Mouse (Mus musculus) retina, embryonic 14.5 days (tissue): ENCODE results near the gene Madd.

Source experiments
- DNase-seq: peaks from one replicate; pipeline ENCODE4 v3.0.0-alpha.2; 2015; ENCODE audit warnings: low spot score

Gene Madd

DNA sequence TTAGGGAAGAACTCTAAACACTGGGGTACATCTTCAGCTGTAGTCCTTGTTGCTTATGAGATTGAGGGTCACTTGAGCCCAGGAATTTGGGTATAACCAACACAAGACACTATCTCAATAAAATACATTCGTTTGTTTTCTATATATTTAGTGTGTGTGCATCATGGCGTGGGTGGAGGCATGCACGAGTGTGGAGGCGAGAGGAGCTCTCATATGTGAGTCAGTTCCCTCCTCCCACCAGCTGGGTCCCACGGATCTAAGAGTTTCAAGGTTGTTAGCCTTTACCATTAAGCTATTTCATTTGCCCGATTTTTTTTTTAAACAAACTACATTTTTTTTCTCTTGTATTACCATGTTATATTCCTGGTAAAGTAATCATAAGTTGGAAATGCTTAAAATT lies 92.8 kb downstream of the Madd start:
- DNase-seq: no peak

DNA sequence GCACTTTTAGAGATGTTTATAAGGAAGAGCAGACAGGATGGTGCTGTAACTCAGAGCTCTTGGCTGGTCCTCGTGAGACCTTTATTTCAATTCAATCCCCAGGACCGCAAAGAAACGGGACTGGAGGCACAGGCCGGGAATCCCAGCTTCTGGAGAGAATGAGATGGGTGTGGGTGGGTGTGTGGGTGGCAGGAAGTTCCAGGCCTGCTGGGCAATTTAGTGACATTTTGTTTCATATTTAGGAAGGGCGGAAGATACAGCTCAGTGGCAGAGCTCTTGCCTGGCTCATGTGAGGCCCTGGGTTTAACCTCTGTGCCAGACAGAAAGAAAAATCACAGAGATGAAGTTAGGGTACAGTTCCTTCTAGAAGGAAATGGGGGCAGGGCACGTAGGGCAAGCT lies 93.4 kb downstream of the Madd start:
- DNase-seq: no peak

DNA sequence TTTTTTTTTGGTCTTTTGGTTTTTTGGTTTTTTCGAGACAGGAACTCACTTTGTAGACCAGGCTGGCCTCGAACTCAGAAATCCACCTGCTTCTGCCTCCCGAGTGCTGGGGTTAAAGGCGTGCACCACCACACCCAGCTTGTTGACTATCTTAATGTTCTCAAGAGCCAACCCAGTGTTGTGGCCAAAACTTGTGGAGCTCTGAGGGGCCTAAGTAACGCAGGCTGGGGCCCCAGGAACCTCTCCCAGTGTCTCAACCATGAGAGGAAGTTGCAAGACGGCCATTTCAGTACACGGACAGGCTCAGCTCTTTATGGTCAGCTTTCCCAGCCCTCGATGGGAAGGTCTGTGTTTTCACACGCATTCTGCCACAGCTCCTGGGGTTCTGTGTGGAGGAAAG lies 94.7 kb downstream of the Madd start:
- no peak for DNase-seq

DNA sequence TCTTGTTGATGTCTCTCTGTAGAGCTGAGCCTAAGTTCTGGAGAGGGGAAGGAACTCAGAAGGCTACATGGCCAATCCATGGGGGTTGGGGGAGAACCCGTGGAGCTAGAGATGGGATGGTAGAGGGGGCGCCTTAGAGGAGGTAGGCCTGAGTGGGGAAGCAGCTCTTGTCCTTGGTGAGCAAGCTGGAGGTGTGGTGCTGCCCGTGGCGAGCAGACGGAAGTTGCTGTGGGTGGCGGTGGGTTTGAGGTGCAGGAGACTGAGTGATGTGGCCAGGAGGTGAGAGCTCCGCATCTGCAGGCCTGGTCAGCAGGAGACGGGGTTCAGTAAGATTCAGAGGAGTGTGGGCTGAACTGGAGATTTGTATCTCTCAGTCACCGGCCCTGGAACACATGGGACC lies 96.2 kb downstream of the Madd start:
- DNase-seq: no peak
